Mouse (Mus musculus): ENCODE measurements around the gene Snd1. TPM values are rescaled to one million over a fixed set of nuclear protein-coding genes. Genes with fewer than 3 reads are reported as not detected.

The Snd1 gene
- total and polyA plus RNA-seq, 3 experiments: 97.4 to 153 (median 109) TPM

DNA sequence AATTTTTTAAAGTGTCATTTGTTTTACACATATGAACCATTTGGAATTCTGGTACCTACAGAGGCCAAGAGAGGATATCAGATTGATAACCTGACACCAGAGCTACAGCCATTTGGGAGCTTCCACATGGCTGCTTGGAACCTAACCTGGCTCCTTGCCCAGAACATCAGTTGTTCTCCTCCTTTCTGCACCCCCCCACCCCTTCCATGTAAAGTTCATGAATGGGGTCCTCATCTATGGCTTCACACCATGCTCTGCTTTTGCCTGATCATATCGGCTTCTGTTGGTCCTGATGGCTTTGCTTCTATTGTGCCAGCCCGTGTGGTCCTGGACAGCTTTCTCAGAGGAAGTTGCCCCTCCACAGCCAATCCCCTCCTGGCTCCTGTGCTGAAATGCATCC lies 156.0 kb downstream of the Snd1 start:
- H3K36me3 ChIP-seq (replicated peaks): peaks cover 74% of the 10 kb centered on the region
- ATAC-seq (ENCODE audit: extremely low read depth, insufficient number of reproducible peaks, low FRiP score, poor library complexity, severe bottlenecking) (no peak), DNase-seq (ENCODE audit: low spot score) (no peak)
- H3K9me3 ChIP-seq (replicated peaks): no peaks in the 10 kb centered on the region
- H3K27me3 ChIP-seq (ENCODE audit: insufficient read depth, low read length): no peaks in the 10 kb centered on the region
- TF ChIP-seq POLR2AphosphoS5 (IDR thresholded peaks at IDR 0.05; ENCODE audit: insufficient replicate concordance, low read depth, low read length) (no peak), GATA2 (IDR thresholded peaks at IDR 0.05; ENCODE audit: borderline replicate concordance, low read depth, low read length) (no peak)
- H3K4me3 ChIP-seq (ENCODE audit: low read depth, low read length): no peak overlapping the region
- peaks cover 10% of the 10 kb centered on the region for H3K4me1 ChIP-seq (ENCODE audit: insufficient read depth, low read depth, low read length)

DNA sequence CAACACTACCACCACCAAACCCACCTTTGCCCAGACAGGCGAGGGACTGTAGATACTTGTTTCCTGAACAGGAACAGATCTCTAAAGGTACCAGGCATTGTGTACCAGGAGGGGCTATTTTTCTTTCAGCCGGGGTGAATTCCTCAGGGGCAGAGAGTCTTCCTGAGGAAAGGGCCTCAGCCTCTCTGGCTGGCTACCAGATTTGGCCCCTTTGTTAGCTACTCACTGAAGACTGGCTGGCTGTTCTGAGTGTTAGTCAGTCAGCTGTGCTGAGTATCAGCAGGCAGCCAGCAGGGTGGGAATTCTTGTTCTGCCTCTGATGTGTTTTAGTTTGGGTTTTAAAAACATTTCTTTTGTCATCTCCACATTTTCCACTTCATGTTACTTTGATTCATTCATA lies 158.2 kb downstream of the Snd1 start:
- TF ChIP-seq TAL1 (conservative IDR thresholded peaks at IDR 0.05; ENCODE audit: low read depth, low read length) (no peak), CTCF (IDR thresholded peaks at IDR 0.05; ENCODE audit: low read depth, low read length) (no peak), POLR2AphosphoS5 (IDR thresholded peaks at IDR 0.05; ENCODE audit: insufficient replicate concordance, low read depth, low read length) (no peak), GATA2 (IDR thresholded peaks at IDR 0.05; ENCODE audit: borderline replicate concordance, low read depth, low read length) (no peak), GATA1 (IDR thresholded peaks at IDR 0.05; ENCODE audit: borderline replicate concordance, low read length) (no peak)
- no peak for ATAC-seq (ENCODE audit: extremely low read depth, insufficient number of reproducible peaks, low FRiP score, poor library complexity, severe bottlenecking)
- no peaks in the 10 kb centered on the region for H3K27me3 ChIP-seq (ENCODE audit: insufficient read depth, low read length)
- H3K9me3 ChIP-seq (replicated peaks): no peaks in the 10 kb centered on the region
- peaks cover 71% of the 10 kb centered on the region for H3K36me3 ChIP-seq (replicated peaks)
- no peak overlapping the region for H3K4me3 ChIP-seq (ENCODE audit: low read depth, low read length)
- peaks cover 12% of the 10 kb centered on the region for H3K4me1 ChIP-seq (ENCODE audit: insufficient read depth, low read depth, low read length)
- DNase-seq (ENCODE audit: low spot score): no peak

DNA sequence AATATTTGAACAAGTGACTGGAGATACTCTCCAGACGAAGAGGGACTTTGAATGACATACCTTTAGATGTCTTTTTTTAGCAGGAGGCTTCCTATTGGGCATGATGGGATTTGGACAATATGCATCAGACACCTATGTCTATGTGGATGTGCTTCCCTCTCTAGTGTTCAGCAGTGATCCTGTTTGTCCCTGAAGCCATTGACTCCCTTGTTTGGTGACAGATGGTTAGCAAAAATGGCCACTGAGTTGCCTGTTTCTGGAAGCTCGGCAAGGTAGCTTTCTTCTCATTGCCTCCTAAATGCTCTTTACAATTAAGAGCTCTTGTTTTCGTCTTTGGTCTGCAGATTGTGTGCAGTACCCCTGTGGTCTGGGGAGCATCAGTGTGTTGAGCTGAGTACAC lies 158.7 kb downstream of the Snd1 start:
- TF ChIP-seq GATA2 (IDR thresholded peaks at IDR 0.05; ENCODE audit: borderline replicate concordance, low read depth, low read length): no peak
- Histone ChIP-seq H3K4me3 (ENCODE audit: low read depth, low read length) (no peak overlapping the region), H3K9me3 (replicated peaks) (no peaks in the 10 kb centered on the region), H3K36me3 (replicated peaks) (peaks cover 71% of the 10 kb centered on the region), H3K27me3 (ENCODE audit: insufficient read depth, low read length) (no peaks in the 10 kb centered on the region), H3K4me1 (ENCODE audit: insufficient read depth, low read depth, low read length) (peaks cover 12% of the 10 kb centered on the region)
- ATAC-seq (ENCODE audit: extremely low read depth, insufficient number of reproducible peaks, low FRiP score, poor library complexity, severe bottlenecking) (no peak), DNase-seq (ENCODE audit: low spot score) (no peak)

DNA sequence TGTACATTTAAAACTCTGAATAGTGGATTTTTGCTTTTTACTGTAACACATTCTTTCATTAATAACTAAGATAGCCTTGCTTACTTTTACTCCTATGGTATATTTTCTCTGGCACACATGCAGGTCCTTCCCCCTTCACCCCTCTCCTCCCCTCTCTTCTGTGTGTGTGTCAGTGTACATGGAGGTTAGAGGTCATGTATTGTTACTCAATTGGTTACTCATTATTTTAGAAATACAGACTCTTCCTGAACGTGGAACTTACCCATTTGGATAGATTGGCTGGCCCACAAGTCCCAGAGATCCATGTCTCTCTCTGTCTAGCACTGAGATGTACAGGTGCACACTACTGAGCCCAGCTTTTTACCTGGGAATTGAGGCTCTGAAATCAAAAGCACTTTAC lies 160.2 kb downstream of the Snd1 start:
- no peaks in the 10 kb centered on the region for H3K9me3 ChIP-seq (replicated peaks)
- no peak for ATAC-seq (ENCODE audit: extremely low read depth, insufficient number of reproducible peaks, low FRiP score, poor library complexity, severe bottlenecking)

DNA sequence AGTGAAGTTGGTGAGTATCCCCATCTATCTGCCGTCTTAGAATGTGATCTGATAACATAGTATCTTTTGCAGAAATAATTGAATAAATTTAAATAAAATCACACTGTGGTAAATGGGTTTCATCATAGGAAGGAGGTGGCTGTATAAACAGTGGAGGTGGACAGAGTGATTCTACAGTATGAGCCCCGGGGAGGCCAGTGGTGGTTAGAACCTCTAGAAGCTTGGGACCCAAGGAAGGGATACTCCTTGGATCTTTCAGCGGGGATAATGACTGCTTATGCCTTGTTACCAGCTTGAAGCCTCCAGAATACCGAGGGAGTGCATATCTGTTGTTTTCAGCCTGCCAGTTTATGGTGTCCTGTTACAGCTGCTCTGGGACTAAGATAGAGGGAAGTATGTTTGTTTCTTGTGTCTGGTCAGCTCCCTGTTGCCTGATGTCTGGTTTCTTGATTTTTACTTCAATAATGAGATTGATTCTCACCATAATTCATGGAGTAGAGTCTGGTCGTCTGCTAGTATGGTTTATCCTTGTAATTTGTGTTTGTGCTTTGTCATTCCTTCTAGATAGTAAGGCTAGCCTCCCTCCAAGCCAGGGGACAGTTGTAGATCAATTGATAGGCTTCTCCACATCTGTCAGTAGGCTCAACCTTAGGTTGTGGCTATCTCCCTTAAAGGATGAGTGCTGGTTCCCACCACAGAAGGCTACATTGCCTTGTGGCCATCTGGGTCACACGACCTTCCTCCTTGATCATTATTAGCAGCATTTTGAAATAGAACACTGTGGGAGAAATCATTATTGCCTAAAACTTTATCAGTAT lies 160.8 kb downstream of the Snd1 start:
- ATAC-seq (ENCODE audit: extremely low read depth, insufficient number of reproducible peaks, low FRiP score, poor library complexity, severe bottlenecking) (peak; percentile 54), DNase-seq (ENCODE audit: low spot score) (no peak)
- Histone ChIP-seq H3K9me3 (replicated peaks) (no peaks in the 10 kb centered on the region), H3K4me3 (ENCODE audit: low read depth, low read length) (no peak overlapping the region), H3K4me1 (ENCODE audit: insufficient read depth, low read depth, low read length) (peaks cover 12% of the 10 kb centered on the region), H3K36me3 (replicated peaks) (peaks cover 72% of the 10 kb centered on the region), H3K27me3 (ENCODE audit: insufficient read depth, low read length) (no peaks in the 10 kb centered on the region)
- TF ChIP-seq CTCF (IDR thresholded peaks at IDR 0.05; ENCODE audit: low read depth, low read length) (no peak), GATA1 (IDR thresholded peaks at IDR 0.05; ENCODE audit: borderline replicate concordance, low read length) (no peak), POLR2AphosphoS5 (IDR thresholded peaks at IDR 0.05; ENCODE audit: insufficient replicate concordance, low read depth, low read length) (no peak), TAL1 (conservative IDR thresholded peaks at IDR 0.05; ENCODE audit: low read depth, low read length) (no peak), GATA2 (IDR thresholded peaks at IDR 0.05; ENCODE audit: borderline replicate concordance, low read depth, low read length) (no peak)

More for the DNA sequence above, 160.2 kb downstream of the Snd1 start:
- DNase-seq (ENCODE audit: low spot score): no peak
- peaks cover 69% of the 10 kb centered on the region for H3K36me3 ChIP-seq (replicated peaks)
- H3K4me1 ChIP-seq (ENCODE audit: insufficient read depth, low read depth, low read length): peaks cover 12% of the 10 kb centered on the region
- TF ChIP-seq GATA2 (IDR thresholded peaks at IDR 0.05; ENCODE audit: borderline replicate concordance, low read depth, low read length) (no peak), GATA1 (IDR thresholded peaks at IDR 0.05; ENCODE audit: borderline replicate concordance, low read length) (no peak), CTCF (IDR thresholded peaks at IDR 0.05; ENCODE audit: low read depth, low read length) (no peak), TAL1 (conservative IDR thresholded peaks at IDR 0.05; ENCODE audit: low read depth, low read length) (no peak), POLR2AphosphoS5 (IDR thresholded peaks at IDR 0.05; ENCODE audit: insufficient replicate concordance, low read depth, low read length) (no peak)
- no peaks in the 10 kb centered on the region for H3K27me3 ChIP-seq (ENCODE audit: insufficient read depth, low read length)
- no peak overlapping the region for H3K4me3 ChIP-seq (ENCODE audit: low read depth, low read length)

DNA sequence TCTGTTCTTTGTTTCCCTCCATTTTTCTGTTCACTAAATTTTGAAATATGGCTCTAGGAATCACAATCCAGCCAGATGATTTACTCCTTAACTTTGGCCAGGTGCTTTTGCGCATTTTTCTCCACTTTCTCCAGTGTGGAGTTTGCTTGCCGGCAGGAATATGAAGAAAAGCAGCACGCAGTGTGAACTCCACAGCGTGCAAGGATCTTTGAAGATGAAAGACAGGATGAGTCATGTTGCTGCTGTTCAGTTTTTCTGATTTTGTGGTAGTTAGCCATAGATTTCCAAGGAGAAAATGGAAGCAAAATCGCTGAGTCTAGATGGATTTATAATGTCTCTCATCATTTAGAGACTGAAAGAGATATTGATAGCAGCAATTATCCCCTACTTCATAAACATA lies 165.1 kb downstream of the Snd1 start:
- H3K4me3 ChIP-seq (ENCODE audit: low read depth, low read length): no peak overlapping the region
- no peaks in the 10 kb centered on the region for H3K9me3 ChIP-seq (replicated peaks)
- no peaks in the 10 kb centered on the region for H3K27me3 ChIP-seq (ENCODE audit: insufficient read depth, low read length)
- peaks cover 64% of the 10 kb centered on the region for H3K36me3 ChIP-seq (replicated peaks)
- no peak for DNase-seq (ENCODE audit: low spot score)
- TF ChIP-seq TAL1 (conservative IDR thresholded peaks at IDR 0.05; ENCODE audit: low read depth, low read length) (no peak), GATA2 (IDR thresholded peaks at IDR 0.05; ENCODE audit: borderline replicate concordance, low read depth, low read length) (no peak), POLR2AphosphoS5 (IDR thresholded peaks at IDR 0.05; ENCODE audit: insufficient replicate concordance, low read depth, low read length) (no peak), GATA1 (IDR thresholded peaks at IDR 0.05; ENCODE audit: borderline replicate concordance, low read length) (no peak)
- ATAC-seq (ENCODE audit: extremely low read depth, insufficient number of reproducible peaks, low FRiP score, poor library complexity, severe bottlenecking): no peak
- H3K4me1 ChIP-seq (ENCODE audit: insufficient read depth, low read depth, low read length): peaks cover 11% of the 10 kb centered on the region

Data from G1E (cell line).